ENCODE assay signal across 14 mouse cellular contexts in genomic region chr2:102076237-102076636, GRCm38 (mm10).
"Had no signal": no experiment of that assay in that cellular context is flagged by ENCODE, and none has a peak within 500 bp of the region (broad histone marks: within the 10 kb centered on the region; RNA-seq: fewer than 3 reads in every experiment).

No protein-coding gene starts in this region.

- H3K9ac ChIP-seq: intestine, embryonic 15.5 days; limb, embryonic 15.5 days; liver, embryonic 12.5 days; lung, embryonic 14.5 days; midbrain, embryonic 15.5 days; neural tube, embryonic 12.5 days had no signal

- H3K4me1 ChIP-seq: intestine, embryonic 15.5 days; limb, embryonic 15.5 days; liver, embryonic 12.5 days; megakaryocyte, embryonic 14.5 days; midbrain, embryonic 15.5 days; neural tube, embryonic 12.5 days had no signal

- H3K36me3 ChIP-seq: midbrain, embryonic 15.5 days had no signal

- ATAC-seq: intestine, embryonic 15.5 days; liver, embryonic 12.5 days; midbrain, embryonic 15.5 days had no signal

- H3K27ac ChIP-seq: intestine, embryonic 15.5 days; left cerebral cortex, adult 2 months; limb, embryonic 15.5 days; liver, embryonic 12.5 days; macrophage; midbrain, embryonic 15.5 days; neural tube, embryonic 12.5 days had no signal

- H3K4me2 ChIP-seq: intestine, embryonic 15.5 days; limb, embryonic 15.5 days; liver, embryonic 12.5 days; lung, embryonic 14.5 days; midbrain, embryonic 11.5 days; midbrain, embryonic 15.5 days; neural tube, embryonic 12.5 days had no signal

- DNase-seq: kidney, adult 18-20 months; kidney, postnatal 10 days; lung, embryonic 14.5 days; lung, postnatal 10 days; right cerebral cortex, postnatal 25 days had no signal

- H3K4me3 ChIP-seq: intestine, embryonic 15.5 days; left cerebral cortex, adult 2 months; limb, embryonic 15.5 days; liver, embryonic 12.5 days; megakaryocyte, embryonic 14.5 days; midbrain, embryonic 15.5 days; neural tube, embryonic 12.5 days had no signal

- H3K9me3 ChIP-seq: intestine, embryonic 15.5 days; limb, embryonic 15.5 days; midbrain, embryonic 15.5 days; neural tube, embryonic 12.5 days had no signal

- H3K27me3 ChIP-seq: intestine, embryonic 15.5 days; limb, embryonic 15.5 days; liver, embryonic 12.5 days; midbrain, embryonic 15.5 days; neural tube, embryonic 12.5 days had no signal
